In genomic region chr12:3641931-3642330, GRCm38 (mm10) we compare ENCODE assay signal across 9 mouse cellular contexts.
DNase-seq lines count a peak whose midpoint lies in the region; ATAC-seq lines count a peak whose summit lies in the region.
"Had no signal": no experiment of that assay in that cellular context is flagged by ENCODE, and none has a peak within 500 bp of the region (broad histone marks: within the 10 kb centered on the region; RNA-seq: fewer than 3 reads in every experiment).

No protein-coding gene starts in this region.

- no peaks in the 10 kb centered on the region for H3K4me1 ChIP-seq in forebrain, embryonic 14.5 days (ENCODE audit: control insufficient read depth, insufficient read depth, low read length)
- H3K4me1 ChIP-seq in forebrain, embryonic 13.5 days = no peaks in the 10 kb centered on the region
- no peaks in the 10 kb centered on the region for H3K4me1 ChIP-seq in midbrain, embryonic 11.5 days (ENCODE audit: control insufficient read depth, insufficient read depth, low read length)

- H3K9ac ChIP-seq in forebrain, embryonic 14.5 days (ENCODE audit: low read length) = no peak overlapping the region
- H3K9ac ChIP-seq in forebrain, embryonic 13.5 days = no peak overlapping the region
- H3K9ac ChIP-seq in midbrain, embryonic 11.5 days (ENCODE audit: low read length) = no peak overlapping the region

- peak; percentile 19 for DNase-seq in forebrain, embryonic 14.5 days (ENCODE audit: low spot score)
- peak; percentile 17 for DNase-seq in thymus, postnatal 14 days
- no peak for DNase-seq in thymus, postnatal 10 days (ENCODE audit: low spot score in 2 of 2)
- peak; percentile 21 to 64 for DNase-seq in kidney, postnatal 36 days
- no peak for DNase-seq in cerebellum, adult 11 months
- no peak for DNase-seq in cerebellum, postnatal 10 days
- no peak for DNase-seq in midbrain, embryonic 11.5 days (ENCODE audit: low spot score, missing footprints)
- DNase-seq: gastrocnemius, postnatal 10 days had no signal

- 50% methylated on average over 3 of the region's 3 CpGs for WGBS in forebrain, embryonic 14.5 days
- 42% methylated on average over 3 of the region's 3 CpGs for WGBS in forebrain, embryonic 13.5 days
- WGBS in midbrain, embryonic 11.5 days = 60% methylated on average over 3 of the region's 3 CpGs

- no peak overlapping the region for H3K4me2 ChIP-seq in forebrain, embryonic 14.5 days (ENCODE audit: low read length)
- H3K4me2 ChIP-seq in forebrain, embryonic 13.5 days = no peak overlapping the region
- H3K4me2 ChIP-seq in midbrain, embryonic 11.5 days = no peak overlapping the region

- H3K9me3 ChIP-seq in forebrain, embryonic 14.5 days (replicated peaks; ENCODE audit: control insufficient read depth, low read length) = no peaks in the 10 kb centered on the region
- no peaks in the 10 kb centered on the region for H3K9me3 ChIP-seq in forebrain, embryonic 13.5 days (replicated peaks)
- H3K9me3 ChIP-seq in midbrain, embryonic 11.5 days (ENCODE audit: control insufficient read depth, low read length) = no peaks in the 10 kb centered on the region

- H3K27ac ChIP-seq in forebrain, embryonic 14.5 days (ENCODE audit: low read depth, low read length) = no peak overlapping the region
- H3K27ac ChIP-seq in forebrain, embryonic 13.5 days = no peak overlapping the region
- H3K27ac ChIP-seq in midbrain, embryonic 11.5 days (ENCODE audit: low read depth, low read length) = no peak overlapping the region

- ATAC-seq in forebrain, embryonic 14.5 days = no peak
- no peak for ATAC-seq in forebrain, embryonic 13.5 days
- no peak for ATAC-seq in midbrain, embryonic 11.5 days (ENCODE audit: low FRiP score)

- no peaks in the 10 kb centered on the region for H3K27me3 ChIP-seq in forebrain, embryonic 14.5 days (replicated peaks; ENCODE audit: control insufficient read depth, insufficient read depth, low read length)
- H3K27me3 ChIP-seq in forebrain, embryonic 13.5 days = no peaks in the 10 kb centered on the region
- H3K27me3 ChIP-seq in midbrain, embryonic 11.5 days (ENCODE audit: control insufficient read depth, insufficient read depth, low read length) = no peaks in the 10 kb centered on the region

- peaks cover 3% of the 10 kb centered on the region; the same call in 1 of the 2 replicates for H3K36me3 ChIP-seq in forebrain, embryonic 14.5 days (ENCODE audit: control insufficient read depth, insufficient read depth, low read length)
- H3K36me3 ChIP-seq in forebrain, embryonic 13.5 days (ENCODE audit: poor library complexity, severe bottlenecking) = no peaks in the 10 kb centered on the region
- H3K36me3 ChIP-seq in midbrain, embryonic 11.5 days (ENCODE audit: control insufficient read depth, insufficient read depth, low read length) = no peaks in the 10 kb centered on the region

- H3K4me3 ChIP-seq in forebrain, embryonic 14.5 days (ENCODE audit: low read depth, low read length) = no peak overlapping the region
- H3K4me3 ChIP-seq in forebrain, embryonic 13.5 days = no peak overlapping the region
- no peak overlapping the region for H3K4me3 ChIP-seq in midbrain, embryonic 11.5 days (ENCODE audit: low read depth, low read length)

Comparison
In these comparisons a context has a peak if more than half of its experiments do, and no peak if none do; other contexts are left out.
1. DNase-seq: peak in forebrain, embryonic 14.5 days (single experiment), thymus, postnatal 14 days (single experiment) and kidney, postnatal 36 days (2 of 2); none in thymus, postnatal 10 days (0 of 2), cerebellum, adult 11 months (single experiment), cerebellum, postnatal 10 days (0 of 2) and midbrain, embryonic 11.5 days (single experiment).